Mouse (Mus musculus) ES-Bruce4 (cell line): ENCODE measurements around the gene Ckm. TPM values are rescaled to one million over a fixed set of nuclear protein-coding genes. Genes with fewer than 3 reads are reported as not detected.

Experiments
- H3K27ac ChIP-seq: 2 replicates; pipeline ENCODE4 v1.5.1; 2012; ENCODE audit warnings: low read length, inconsistent platforms; ENCODE audit not compliant: insufficient read depth
- H3K27me3 ChIP-seq: 2 replicates; pipeline ENCODE4 v1.6.1; 2012; ENCODE audit warnings: mild to moderate bottlenecking, low read length, inconsistent platforms; ENCODE audit not compliant: control insufficient read depth, poor library complexity, insufficient read depth, severe bottlenecking
- H3K36me3 ChIP-seq: 2 replicates; pipeline ENCODE4 v1.6.1; 2012; ENCODE audit warnings: inconsistent platforms, mild to moderate bottlenecking, low read length, moderate library complexity; ENCODE audit not compliant: control insufficient read depth, poor library complexity, insufficient read depth, severe bottlenecking
- H3K4me1 ChIP-seq: one replicate; pipeline ENCODE4 v1.8.1; 2011; ENCODE audit warnings: low read length; ENCODE audit not compliant: control insufficient read depth, insufficient read depth
- H3K4me3 ChIP-seq: 2 replicates; pipeline ENCODE4 v1.5.1; 2011; ENCODE audit warnings: low read depth, mild to moderate bottlenecking, low read length
- H3K9ac ChIP-seq: 2 replicates; pipeline ENCODE4 v1.6.1; 2012; ENCODE audit warnings: low read depth, mild to moderate bottlenecking, inconsistent platforms; ENCODE audit not compliant: poor library complexity, severe bottlenecking
- H3K9me3 ChIP-seq: replicated peaks from 2 replicates; pipeline ENCODE4 v1.6.1; 2012; ENCODE audit warnings: mild to moderate bottlenecking, low read length, inconsistent platforms; ENCODE audit not compliant: control insufficient read depth, poor library complexity, insufficient read depth, severe bottlenecking
- CTCF ChIP-seq: IDR thresholded peaks from one replicate; pipeline ENCODE4 v1.8.1; 2011; ENCODE audit warnings: low read depth, low read length
- EP300 ChIP-seq: IDR thresholded peaks from 2 replicates; pipeline ENCODE4 v1.6.1; 2011; ENCODE audit warnings: low read depth, low read length; ENCODE audit not compliant: insufficient read depth
- POLR2A ChIP-seq: IDR thresholded peaks from one replicate; pipeline ENCODE4 v1.8.1; 2011; ENCODE audit warnings: low read length; ENCODE audit not compliant: insufficient read depth
- polyA plus RNA-seq: library from polyadenylated mRNA; stranded (reverse); fragments of >200 nt; gene quantifications from 2 replicates; pipeline ENCODE4 v1.2.4, GENCODE M21; 2011; ENCODE audit warnings: low read depth; ENCODE audit not compliant: missing spikeins, insufficient read depth, insufficient read length

Gene Ckm
- polyA plus RNA-seq, 1 experiment: not detected

- Histone ChIP-seq H3K4me1 (peaks cover 1% of the 10 kb centered on the region), H3K27ac (no peak overlapping the region)
Measured at GRCm38 (mm10) chr7:19359892-19360641, 44.5 kb upstream of the Ckm start.

DNA sequence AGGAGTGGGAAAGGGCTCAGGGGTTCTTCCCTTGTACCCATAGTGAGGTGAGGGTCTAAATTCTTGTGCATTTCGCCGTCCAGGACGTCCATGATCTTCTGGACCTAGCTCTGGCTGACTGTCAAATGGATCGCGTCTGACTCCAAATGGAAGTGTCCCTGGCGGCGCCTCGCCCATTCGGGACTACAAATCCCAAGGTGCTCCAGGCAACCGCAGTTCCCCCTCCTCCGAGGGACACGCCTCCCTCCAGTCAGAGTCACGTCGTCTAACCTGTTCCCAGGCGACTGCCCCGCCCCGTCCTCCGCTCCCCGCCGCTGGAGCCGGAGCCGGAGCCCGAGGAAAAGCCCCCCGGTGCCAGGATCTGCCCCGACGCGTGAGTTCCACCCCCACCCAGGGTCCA lies 43.6 kb upstream of the Ckm start:
- Histone ChIP-seq H3K4me3 (peak overlapping the region; percentile 87), H3K4me1 (peaks cover 1% of the 10 kb centered on the region), H3K27me3 (no peaks in the 10 kb centered on the region), H3K36me3 (peaks cover 4% of the 10 kb centered on the region), H3K9ac (peak overlapping the region; percentile 61), H3K9me3 (no peaks in the 10 kb centered on the region), H3K27ac (no peak overlapping the region)
- no peak for TF ChIP-seq EP300
- TF ChIP-seq POLR2A: no peak
- TF ChIP-seq CTCF: no peak

More at GRCm38 (mm10) chr7:19359892-19360641, 44.5 kb upstream of the Ckm start:
- H3K27me3 ChIP-seq: no peaks in the 10 kb centered on the region
- TF ChIP-seq EP300: no peak
- no peak for TF ChIP-seq CTCF
- no peak for TF ChIP-seq POLR2A
- peak overlapping the region; percentile 19 for H3K9ac ChIP-seq
- H3K4me3 ChIP-seq: peak overlapping the region; percentile 78
- H3K36me3 ChIP-seq: peaks cover 4% of the 10 kb centered on the region
- H3K9me3 ChIP-seq: no peaks in the 10 kb centered on the region

GRCm38 (mm10) chr7:19361720-19362119 lies 42.9 kb upstream of the Ckm start:
- H3K4me1 ChIP-seq: peaks cover 1% of the 10 kb centered on the region
- peak overlapping the region; percentile 61 for H3K9ac ChIP-seq
- H3K36me3 ChIP-seq: peaks cover 4% of the 10 kb centered on the region
- H3K27me3 ChIP-seq: no peaks in the 10 kb centered on the region
- TF ChIP-seq CTCF (peak; percentile 86), EP300 (no peak)
- peak overlapping the region; percentile 87 for H3K4me3 ChIP-seq
- no peaks in the 10 kb centered on the region for H3K9me3 ChIP-seq
- H3K27ac ChIP-seq: no peak overlapping the region

DNA sequence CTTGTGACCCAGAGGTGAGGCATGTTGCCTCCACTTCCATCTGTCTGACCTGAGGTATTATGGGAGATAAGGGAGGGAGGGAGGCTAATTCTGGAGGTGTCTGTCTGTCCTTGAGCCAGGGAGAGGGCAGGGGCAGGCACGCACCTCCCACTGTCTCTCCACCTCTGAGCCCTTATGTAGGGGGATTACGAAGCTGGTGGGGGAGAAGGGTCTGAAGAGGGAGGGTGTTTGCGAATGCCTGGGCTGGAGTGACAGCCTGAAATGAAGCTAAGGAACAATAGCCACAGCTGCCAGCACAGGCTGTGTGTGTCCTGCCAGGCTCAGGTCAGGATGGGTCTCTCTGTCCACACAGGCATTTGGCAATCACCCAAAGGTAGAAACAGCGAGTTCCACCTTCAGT lies 42.3 kb upstream of the Ckm start:
- H3K27me3 ChIP-seq: no peaks in the 10 kb centered on the region
- no peak overlapping the region for H3K4me3 ChIP-seq
- no peaks in the 10 kb centered on the region for H3K9me3 ChIP-seq
- 0 out of 2 replicates have a peak overlapping the region, but pooled peaks have one; percentile 61 for H3K9ac ChIP-seq
- TF ChIP-seq CTCF (no peak), EP300 (no peak), POLR2A (no peak)
- H3K27ac ChIP-seq: no peak overlapping the region
- peaks cover 1% of the 10 kb centered on the region for H3K4me1 ChIP-seq
- no peaks in the 10 kb centered on the region; the same call in 1 of the 2 replicates for H3K36me3 ChIP-seq

DNA sequence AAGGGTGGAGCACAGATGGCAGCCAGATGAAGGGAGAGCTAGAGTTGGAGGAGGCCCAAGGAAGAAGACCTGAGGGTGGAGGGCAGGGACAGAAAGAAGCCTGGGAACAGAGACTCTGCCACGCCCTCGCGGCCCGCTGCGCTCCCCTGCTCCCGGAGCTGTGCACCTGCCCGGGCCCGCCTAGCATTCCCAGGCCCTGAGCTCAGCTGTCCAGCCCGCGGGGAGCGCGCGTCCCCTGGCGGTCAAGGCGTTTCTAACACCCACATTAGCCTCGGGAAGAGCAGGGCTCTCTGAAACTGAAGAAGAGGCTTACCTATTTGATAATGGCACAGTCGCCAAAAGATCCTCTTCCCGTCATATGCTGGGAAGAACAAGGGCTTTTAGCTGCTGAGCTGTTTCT lies 40.7 kb upstream of the Ckm start:
- Histone ChIP-seq H3K27me3 (no peaks in the 10 kb centered on the region), H3K36me3 (no peaks in the 10 kb centered on the region), H3K9me3 (no peaks in the 10 kb centered on the region), H3K9ac (no peak overlapping the region), H3K4me1 (peaks cover 1% of the 10 kb centered on the region), H3K27ac (no peak overlapping the region), H3K4me3 (no peak overlapping the region)
- TF ChIP-seq CTCF (peak; percentile 91), EP300 (0 out of 2 replicates have a peak, but pooled peaks have one; percentile 27), POLR2A (no peak)

GRCm38 (mm10) chr7:19365376-19365775 lies 39.2 kb upstream of the Ckm start:
- no peak overlapping the region for H3K27ac ChIP-seq
- H3K4me3 ChIP-seq: no peak overlapping the region
- no peaks in the 10 kb centered on the region for H3K36me3 ChIP-seq
- TF ChIP-seq EP300 (no peak), CTCF (no peak), POLR2A (no peak)
- H3K9ac ChIP-seq: no peak overlapping the region
- peaks cover 1% of the 10 kb centered on the region for H3K4me1 ChIP-seq
- H3K9me3 ChIP-seq: no peaks in the 10 kb centered on the region
- H3K27me3 ChIP-seq: no peaks in the 10 kb centered on the region
